Mouse (Mus musculus): ENCODE data around the gene Rbfox3.

DNA sequence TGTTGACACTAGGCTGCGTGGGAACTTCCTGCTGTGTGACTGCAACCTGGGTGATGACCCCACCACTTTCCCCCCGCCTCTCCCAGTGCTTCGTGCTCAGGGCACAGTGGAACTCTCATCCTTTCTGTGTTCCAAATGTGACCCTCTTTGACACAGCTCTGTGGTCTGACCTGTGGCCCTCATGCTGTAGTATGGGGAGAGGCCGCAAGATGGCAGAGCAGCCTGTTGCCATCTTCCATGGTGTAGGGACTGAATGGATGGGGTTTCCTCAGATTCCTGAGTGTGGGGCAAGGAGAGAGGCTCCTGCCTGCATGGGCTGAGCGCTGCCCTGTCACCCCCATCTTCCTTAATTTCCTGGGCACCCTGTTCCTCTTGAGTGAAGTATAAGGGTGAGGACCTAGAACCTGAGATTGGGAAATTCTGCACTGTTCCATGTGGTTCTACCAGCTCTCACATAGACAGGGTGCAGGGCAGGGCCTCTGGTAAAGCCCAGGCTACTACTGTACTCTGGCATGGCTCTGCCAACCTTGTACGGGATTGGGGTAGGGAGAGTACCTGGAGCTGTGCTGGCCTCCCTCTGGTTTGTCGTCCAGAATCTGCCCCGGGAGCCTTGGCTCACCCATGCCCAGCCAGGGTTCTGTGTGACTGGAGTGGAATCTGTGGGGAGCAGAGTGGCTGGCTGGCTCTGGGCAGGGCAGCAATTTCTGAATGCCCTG lies 423.0 kb downstream of the Rbfox3 start:
- TF ChIP-seq CTCF (IDR thresholded peaks at IDR 0.05; ENCODE audit: low read depth, low read length), result no peak
- no peak for TF ChIP-seq TAL1 (conservative IDR thresholded peaks at IDR 0.05; ENCODE audit: low read depth, low read length)

Data from G1E (cell line).